Mouse (Mus musculus): ENCODE measurements around the gene Becn1.

The Becn1 gene

GRCm38 (mm10) chr11:101245855-101246701, 56.0 kb downstream of the Becn1 start, which contains the start of gene Ramp2:
Ramp2 (plus strand) TSS chr11:101246028.
- no peak for DNase-seq (ENCODE audit: low read depth, low spot score)

- no peak for DNase-seq (ENCODE audit: low read depth, low spot score)
These were observed 57.0 kb downstream of the Becn1 start for GRCm38 (mm10) chr11:101245071-101245470.

- DNase-seq (ENCODE audit: low read depth, low spot score) = no peak
These were observed 63.9 kb downstream of the Becn1 start for GRCm38 (mm10) chr11:101238071-101238647.

GRCm38 (mm10) chr11:101236782-101237181, 65.3 kb downstream of the Becn1 start:
- no peak for DNase-seq (ENCODE audit: low read depth, low spot score)

All from retina, adult 2 months (tissue).